Mouse (Mus musculus) lung, adult 2 months (tissue): ENCODE data around the gene Rpa3.

Experiments
- CTCF ChIP-seq: fragments of 200-500 bp; IDR thresholded peaks from 2 replicates; pipeline ENCODE4 v1.5.1; 2011; ENCODE audit warnings: mild to moderate bottlenecking, low read length, control low read depth; ENCODE audit not compliant: insufficient read depth
- POLR2A ChIP-seq: fragments of 200-500 bp; IDR thresholded peaks from 2 replicates; pipeline ENCODE4 v1.6.1; 2011; ENCODE audit warnings: low read depth, mild to moderate bottlenecking, control low read depth, low read length, borderline replicate concordance; ENCODE audit errors: extremely low read depth

GRCm38 (mm10) chr6:8278426-8279002, 19.5 kb upstream of the Rpa3 start:
- TF ChIP-seq CTCF: no peak; the same call in 1 of the 2 replicates
- TF ChIP-seq POLR2A: no peak
